Mouse (Mus musculus): ENCODE measurements around the gene Arhgap19.

GRCm38 (mm10) chr19:41719436-41719835 lies 82.4 kb downstream of the Arhgap19 start:
- TF ChIP-seq EP300 (optimal IDR thresholded peaks at IDR 0.05) (no peak), CTCF (IDR thresholded peaks at IDR 0.05; ENCODE audit: low read depth) (no peak)

All from stomach, postnatal 0 days (tissue).